Mouse (Mus musculus): ENCODE data around the gene Nek5. TPM values are rescaled to one million over a fixed set of nuclear protein-coding genes. Genes with fewer than 3 reads are reported as not detected.

Gene Nek5
- polyA plus RNA-seq, 2 experiments = 0.07 TPM; not detected in 1

DNA sequence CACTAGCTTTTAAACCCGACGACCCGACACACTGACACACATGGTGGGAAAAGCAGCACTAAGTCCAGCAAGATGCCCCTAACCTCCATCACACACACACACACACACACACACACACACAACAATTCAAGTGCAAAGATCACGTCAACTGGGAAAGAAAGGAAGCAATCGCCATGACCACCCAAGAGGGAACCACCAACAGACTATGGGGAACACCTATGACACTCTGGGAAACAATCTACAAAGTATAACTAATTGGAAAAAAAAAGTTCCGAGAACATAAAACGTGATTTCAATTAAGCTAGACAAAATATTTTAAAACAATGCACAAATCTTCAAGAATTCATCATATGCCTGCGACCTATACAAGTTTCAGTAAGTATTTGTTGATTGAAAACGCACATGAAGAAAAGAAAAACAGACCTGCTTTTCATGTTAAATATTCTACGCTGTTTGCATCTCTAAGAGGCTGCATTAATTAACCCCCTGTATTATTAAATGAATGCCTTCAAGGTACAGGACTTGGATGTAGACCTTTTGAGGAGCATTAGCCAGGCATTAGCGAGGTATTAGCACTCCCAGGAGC is 65.6 kb downstream of the Nek5 start:
- WGBS (ENCODE audit: insufficient replicate concordance) = 14% methylated on average over 11 of the region's 11 CpGs
- no peak for DNase-seq (ENCODE audit: low read depth in 3 of 3, low spot score in 3 of 3)
- no peak for ATAC-seq (ENCODE audit: insufficient read depth)
- TF ChIP-seq CTCF (IDR thresholded peaks at IDR 0.05; ENCODE audit: low read depth) (no peak), EP300 (IDR thresholded peaks at IDR 0.05; ENCODE audit: low read depth) (no peak)
- Histone ChIP-seq H3K4me3 (ENCODE audit: insufficient read depth in 1 of 2, low read depth in 2 of 2, low read length in 2 of 2) (peak overlapping the region; percentile 96 to 99), H3K9me3 (ENCODE audit: control insufficient read depth, low read length) (no peaks in the 10 kb centered on the region), H3K4me1 (replicated peaks; ENCODE audit: control insufficient read depth in 2 of 2, insufficient read depth in 2 of 2, low read length in 1 of 2) (peaks cover 46 to 47% of the 10 kb centered on the region in 2 experiments), H3K4me2 (ENCODE audit: low read depth) (peak overlapping the region; percentile 84), H3K9ac (replicated peaks) (peak overlapping the region; percentile 95), H3K36me3 (replicated peaks; ENCODE audit: control insufficient read depth, insufficient read depth, low read depth) (no peaks in the 10 kb centered on the region; the same call in 1 of the 2 replicates), H3K27ac (peak overlapping the region; percentile 83), H3K27me3 (ENCODE audit: control insufficient read depth, insufficient read depth, low read length) (no peaks in the 10 kb centered on the region)

DNA sequence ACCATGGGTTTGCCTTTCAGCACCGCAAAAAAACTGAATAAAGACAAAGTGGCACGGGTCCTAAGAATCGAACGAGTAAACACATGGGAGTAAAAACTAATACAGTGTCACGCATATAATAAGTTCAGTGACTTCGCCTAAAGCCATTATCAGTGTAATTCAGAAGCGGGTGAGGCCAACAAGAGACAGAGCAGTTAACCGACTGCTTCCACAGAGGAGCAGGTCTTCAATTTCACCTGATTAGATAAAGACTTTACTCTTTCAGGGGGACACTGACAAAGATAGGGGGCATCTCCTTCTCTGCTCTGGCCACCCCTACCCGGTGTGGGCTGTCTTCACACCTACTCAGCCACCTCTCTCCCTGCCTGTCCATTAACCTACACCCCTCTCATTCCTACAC is 66.5 kb downstream of the Nek5 start:
- peaks cover 49 to 52% of the 10 kb centered on the region in 2 experiments for H3K4me1 ChIP-seq (replicated peaks; ENCODE audit: control insufficient read depth in 2 of 2, insufficient read depth in 2 of 2, low read length in 1 of 2)
- ATAC-seq (ENCODE audit: insufficient read depth) = peak; percentile 24
- H3K9ac ChIP-seq (replicated peaks) = peak overlapping the region; percentile 95
- H3K9me3 ChIP-seq (ENCODE audit: control insufficient read depth, low read length) = no peaks in the 10 kb centered on the region
- peak overlapping the region; percentile 96 to 99 for H3K4me3 ChIP-seq (ENCODE audit: insufficient read depth in 1 of 2, low read depth in 2 of 2, low read length in 2 of 2)
- TF ChIP-seq CTCF (IDR thresholded peaks at IDR 0.05; ENCODE audit: low read depth) = no peak
- peak; percentile 78 for TF ChIP-seq EP300 (IDR thresholded peaks at IDR 0.05; ENCODE audit: low read depth)
- 9% methylated on average over 9 of the region's 9 CpGs for WGBS (ENCODE audit: insufficient replicate concordance)
- H3K27ac ChIP-seq = peak overlapping the region; percentile 70
- H3K36me3 ChIP-seq (replicated peaks; ENCODE audit: control insufficient read depth, insufficient read depth, low read depth) = no peaks in the 10 kb centered on the region; the same call in 1 of the 2 replicates
- H3K27me3 ChIP-seq (ENCODE audit: control insufficient read depth, insufficient read depth, low read length) = no peaks in the 10 kb centered on the region
- H3K4me2 ChIP-seq (ENCODE audit: low read depth) = peak overlapping the region; percentile 84
- DNase-seq (ENCODE audit: low read depth in 3 of 3, low spot score in 3 of 3) = peak; percentile 50 to 55 (median 52)

DNA sequence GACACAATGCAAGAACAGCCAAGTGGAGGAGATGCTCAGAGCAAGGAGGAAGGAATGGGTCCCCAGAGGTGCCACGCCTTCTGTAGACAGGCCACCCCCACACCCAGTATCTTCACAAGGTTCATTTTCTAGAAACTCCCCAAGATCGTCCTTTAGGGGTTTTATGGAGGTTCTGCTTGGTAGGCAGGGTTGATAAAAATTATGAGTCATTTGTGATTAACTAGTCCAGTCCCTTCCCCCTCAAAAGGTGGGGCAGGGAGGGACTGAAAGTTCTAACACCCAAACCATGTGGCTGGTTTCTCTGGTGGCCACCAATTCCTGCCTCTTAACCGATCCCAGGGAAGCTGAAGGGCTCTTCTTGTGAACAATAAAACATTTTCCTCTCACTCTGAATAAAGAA is 68.0 kb downstream of the Nek5 start:
- TF ChIP-seq EP300 (IDR thresholded peaks at IDR 0.05; ENCODE audit: low read depth) (no peak), CTCF (IDR thresholded peaks at IDR 0.05; ENCODE audit: low read depth) (no peak)
- Histone ChIP-seq H3K27me3 (ENCODE audit: control insufficient read depth, insufficient read depth, low read length) (no peaks in the 10 kb centered on the region), H3K4me2 (ENCODE audit: low read depth) (peak overlapping the region; percentile 84), H3K4me1 (replicated peaks; ENCODE audit: control insufficient read depth in 2 of 2, insufficient read depth in 2 of 2, low read length in 1 of 2) (peaks cover 49 to 55% of the 10 kb centered on the region in 2 experiments), H3K9me3 (ENCODE audit: control insufficient read depth, low read length) (no peaks in the 10 kb centered on the region), H3K9ac (replicated peaks) (peak overlapping the region; percentile 9; the same call in 1 of the 2 replicates), H3K4me3 (ENCODE audit: insufficient read depth in 1 of 2, low read depth in 2 of 2, low read length in 2 of 2) (peak overlapping the region in 1 of 2 experiments; percentile 99; a peak in 1 of 4 replicates), H3K36me3 (replicated peaks; ENCODE audit: control insufficient read depth, insufficient read depth, low read depth) (peaks cover 5% of the 10 kb centered on the region), H3K27ac (peak overlapping the region; percentile 70)
- ATAC-seq (ENCODE audit: insufficient read depth) (no peak), DNase-seq (ENCODE audit: low read depth in 3 of 3, low spot score in 3 of 3) (peak in 1 of 3 experiments; percentile 47)
- 25% methylated on average over 3 of the region's 3 CpGs for WGBS (ENCODE audit: insufficient replicate concordance)

- no peak for TF ChIP-seq CTCF (IDR thresholded peaks at IDR 0.05; ENCODE audit: low read depth)
- TF ChIP-seq EP300 (IDR thresholded peaks at IDR 0.05; ENCODE audit: low read depth) = no peak
- Histone ChIP-seq H3K27ac (peak overlapping the region; percentile 92), H3K9ac (replicated peaks) (peak overlapping the region; percentile 12; the same call in 1 of the 2 replicates), H3K4me2 (ENCODE audit: low read depth) (peak overlapping the region; percentile 84), H3K4me3 (ENCODE audit: insufficient read depth in 1 of 2, low read depth in 2 of 2, low read length in 2 of 2) (0 out of 4 replicates have a peak overlapping the region, but pooled peaks of 1 of the 2 experiments have one; percentile 19), H3K36me3 (replicated peaks; ENCODE audit: control insufficient read depth, insufficient read depth, low read depth) (peaks cover 5% of the 10 kb centered on the region), H3K9me3 (ENCODE audit: control insufficient read depth, low read length) (no peaks in the 10 kb centered on the region), H3K27me3 (ENCODE audit: control insufficient read depth, insufficient read depth, low read length) (no peaks in the 10 kb centered on the region), H3K4me1 (replicated peaks; ENCODE audit: control insufficient read depth in 2 of 2, insufficient read depth in 2 of 2, low read length in 1 of 2) (peaks cover 45 to 55% of the 10 kb centered on the region in 2 experiments)
- WGBS (ENCODE audit: insufficient replicate concordance) = 60% methylated on average over 2 of the region's 2 CpGs
- ATAC-seq (ENCODE audit: insufficient read depth) = no peak
- DNase-seq (ENCODE audit: low read depth in 3 of 3, low spot score in 3 of 3) = peak in 1 of 3 experiments; percentile 31
Measured at GRCm38 (mm10) chr8:22055492-22055877, 69.4 kb downstream of the Nek5 start.

DNA sequence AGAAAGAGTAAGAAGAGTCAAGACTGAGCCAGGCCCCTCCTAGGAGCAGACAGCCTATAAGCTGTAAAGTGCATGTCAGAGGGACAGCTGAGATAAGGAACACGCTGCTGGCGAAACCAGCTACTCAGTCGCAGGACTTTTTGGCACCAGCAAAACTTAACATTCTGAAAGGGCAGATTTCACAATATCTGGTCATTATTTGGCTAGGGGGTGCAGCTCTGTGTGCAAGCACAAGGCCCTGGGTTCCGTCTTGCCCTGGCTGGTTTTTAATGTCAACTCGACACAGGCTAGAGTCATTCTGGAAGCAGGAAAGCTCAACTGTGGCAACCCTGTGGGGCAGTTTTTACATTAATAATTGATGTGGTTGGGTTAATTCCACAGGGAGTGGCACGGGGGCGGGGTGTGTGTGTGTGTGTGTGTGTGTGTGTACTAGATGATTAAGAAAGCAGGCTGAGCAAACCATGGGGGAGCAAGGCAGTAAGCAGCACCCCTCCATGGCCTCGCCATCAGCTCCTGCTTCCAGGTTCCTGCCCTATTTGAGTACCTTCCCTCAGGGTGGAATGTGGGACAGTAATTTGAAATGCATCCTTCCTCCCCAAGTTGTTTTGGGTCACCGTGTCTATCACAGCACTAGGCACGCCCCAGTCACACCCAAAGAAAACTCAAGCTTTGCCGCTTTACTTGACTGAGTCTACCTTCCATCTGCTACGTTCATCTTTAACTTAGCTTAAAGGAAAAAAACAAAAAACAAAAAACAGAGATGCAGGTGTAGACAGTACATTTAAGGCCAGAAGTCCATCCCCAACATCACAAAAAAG is 70.0 kb downstream of the Nek5 start:
- H3K9me3 ChIP-seq (ENCODE audit: control insufficient read depth, low read length) = no peaks in the 10 kb centered on the region
- H3K4me3 ChIP-seq (ENCODE audit: insufficient read depth in 1 of 2, low read depth in 2 of 2, low read length in 2 of 2) = peak overlapping the region; percentile 19 to 34; a peak in 2 of 4 replicates
- TF ChIP-seq EP300 (IDR thresholded peaks at IDR 0.05; ENCODE audit: low read depth) (peak; percentile 10; the same call in 1 of the 2 replicates), CTCF (IDR thresholded peaks at IDR 0.05; ENCODE audit: low read depth) (no peak)
- DNase-seq (ENCODE audit: low read depth in 3 of 3, low spot score in 3 of 3) = peak; percentile 49 to 58 (median 52)
- peak overlapping the region; percentile 84 for H3K4me2 ChIP-seq (ENCODE audit: low read depth)
- H3K27me3 ChIP-seq (ENCODE audit: control insufficient read depth, insufficient read depth, low read length) = no peaks in the 10 kb centered on the region
- peak overlapping the region; percentile 92 for H3K27ac ChIP-seq
- peaks cover 5% of the 10 kb centered on the region for H3K36me3 ChIP-seq (replicated peaks; ENCODE audit: control insufficient read depth, insufficient read depth, low read depth)
- H3K4me1 ChIP-seq (replicated peaks; ENCODE audit: control insufficient read depth in 2 of 2, insufficient read depth in 2 of 2, low read length in 1 of 2) = peaks cover 45 to 55% of the 10 kb centered on the region in 2 experiments
- 0 out of 2 replicates have a peak overlapping the region, but pooled peaks have one; percentile 25 for H3K9ac ChIP-seq (replicated peaks)
- 25% methylated on average over 12 of the region's 12 CpGs for WGBS (ENCODE audit: insufficient replicate concordance)
- peak; percentile 71 for ATAC-seq (ENCODE audit: insufficient read depth)
